Mouse (Mus musculus): Measurements from ENCODE around the gene Olfr381.
"Not testable (repeated sequence)": the region's sequence is repeated elsewhere in the genome, so short reads cannot be mapped to it uniquely, and the experiment has no call there.

The Olfr381 gene

DNA sequence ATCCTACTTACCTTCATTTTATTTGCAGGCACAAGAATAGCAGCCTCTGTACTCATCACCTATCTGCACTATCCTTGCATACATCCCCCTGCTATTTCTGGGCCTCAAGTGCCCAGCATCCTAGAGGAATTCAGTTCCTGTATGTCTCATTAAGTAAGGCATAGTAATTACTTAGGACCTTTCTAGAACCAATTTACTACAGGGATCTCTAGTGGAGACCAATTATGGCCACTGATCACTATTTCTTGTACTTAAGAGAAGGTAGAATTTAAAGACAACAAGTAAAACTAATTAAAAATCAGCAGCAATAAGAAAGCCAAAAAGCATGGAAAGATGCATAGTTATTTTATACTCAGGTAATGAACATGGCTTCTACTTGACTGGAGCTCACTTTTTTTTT lies at the start of gene Olfr381:
Olfr381 (minus strand) TSS at position 101 of the 400 bp plus-strand sequence.
- DNase-seq = no peak

DNA sequence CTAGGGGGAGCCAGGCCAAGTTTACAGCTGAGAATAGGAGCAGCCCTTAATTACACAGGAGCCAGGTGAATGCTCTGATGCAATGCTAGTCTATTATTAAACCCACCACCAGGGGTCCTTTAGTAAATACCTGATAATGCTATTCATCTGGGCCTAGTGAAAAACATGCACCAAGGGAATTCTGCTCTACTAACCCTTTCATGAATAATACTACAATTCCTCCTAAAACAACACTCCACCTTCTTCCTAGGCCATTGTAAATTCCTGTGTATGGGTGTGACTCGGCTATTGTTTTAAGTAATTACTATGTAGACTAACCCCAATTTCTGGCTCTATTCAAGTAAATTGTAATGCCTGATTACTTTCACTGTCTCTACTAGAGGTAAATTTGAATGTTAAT lies 37.6 kb upstream of the Olfr381 start:
- not testable (repeated sequence) for DNase-seq

DNA sequence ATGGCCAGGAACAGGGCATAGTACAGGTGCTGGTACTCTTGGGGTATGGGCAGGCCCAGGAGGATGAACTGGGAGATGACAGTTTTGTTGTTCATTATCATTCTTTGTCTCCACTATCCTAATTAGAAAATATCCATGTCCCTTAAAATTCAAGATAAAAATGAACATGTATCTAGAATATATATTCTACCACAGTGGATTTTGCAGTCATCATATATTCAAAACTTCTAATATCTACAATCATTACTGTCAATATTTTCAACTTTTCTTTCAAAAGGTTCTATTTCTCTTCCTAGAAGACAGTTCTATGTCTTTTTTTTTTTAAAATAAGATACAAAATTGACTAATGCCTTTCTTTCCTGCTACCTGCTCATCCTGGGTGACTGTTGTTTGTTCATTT lies 25.7 kb upstream of the Olfr381 start, which contains the start of gene Olfr382:
Olfr382 (minus strand) TSS at position 101 of the 400 bp plus-strand sequence.
- no peak for DNase-seq

DNA sequence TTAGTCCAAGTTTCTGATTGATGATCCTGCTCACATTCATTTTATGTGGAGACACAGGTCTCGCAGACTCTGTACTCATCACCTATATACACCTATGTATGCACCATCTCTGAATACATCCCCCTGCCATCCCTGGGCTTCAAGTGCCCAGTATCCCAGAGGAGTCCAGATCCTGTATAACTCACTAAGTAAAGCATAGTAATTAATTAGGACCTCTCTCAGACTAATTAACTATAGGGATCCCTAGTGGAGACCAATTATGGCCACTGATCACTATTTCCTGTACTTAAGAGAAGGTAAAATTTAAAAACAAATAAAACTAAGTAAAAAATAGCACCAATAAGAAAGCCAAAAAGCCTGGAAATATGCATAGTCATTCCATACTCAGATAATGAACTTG lies 34.0 kb downstream of the Olfr381 start, which contains the start of gene Olfr380:
Olfr380 (minus strand) TSS at position 101 of the 400 bp plus-strand sequence.
- no peak for DNase-seq

All from cerebellum, adult 9-11 months (tissue).